ENCODE assay signal across 8 mouse cellular contexts in the genomic region with DNA sequence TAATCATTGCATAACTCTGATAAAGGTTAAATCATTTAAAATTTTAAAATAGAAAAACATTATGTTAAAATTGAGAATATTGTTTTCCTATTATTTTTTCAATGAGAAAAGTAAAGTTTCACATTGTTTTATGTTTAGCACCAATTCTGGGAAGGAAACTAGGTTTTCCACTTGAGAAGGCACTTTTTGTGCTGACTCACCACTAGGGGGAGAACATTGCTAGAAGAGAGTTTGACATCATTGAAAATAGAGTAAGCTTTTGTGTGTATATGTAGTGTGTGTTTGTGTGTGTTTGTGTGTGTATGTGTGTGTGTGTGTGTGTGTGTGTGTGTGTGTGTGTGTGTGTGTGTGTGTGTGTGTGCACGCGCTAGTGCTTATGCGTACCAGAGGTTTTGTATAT.
A peak's percentile ranks its signal among the peaks of the same experiment; 100 is the strongest.
DNase-seq lines count a peak whose midpoint lies in the region; ATAC-seq and TF ChIP-seq lines count a peak whose summit lies in the region.

No protein-coding gene starts in this region.

- peak; percentile 66 for TF ChIP-seq CTCF in heart, postnatal 0 days (IDR thresholded peaks at IDR 0.05; ENCODE audit: low read depth)

- WGBS in heart, postnatal 0 days, result 84% methylated on average over 3 of the region's 3 CpGs

- H3K4me1 ChIP-seq in heart, postnatal 0 days (ENCODE audit: control insufficient read depth, insufficient read depth), result no peaks in the 10 kb centered on the region

- TF ChIP-seq EP300 in heart, postnatal 0 days (IDR thresholded peaks at IDR 0.05; ENCODE audit: low read depth), result no peak

- no peak overlapping the region for H3K27ac ChIP-seq in heart, postnatal 0 days (ENCODE audit: low read depth)

- H3K27me3 ChIP-seq in heart, postnatal 0 days (ENCODE audit: control insufficient read depth, insufficient read depth, low read length), result no peaks in the 10 kb centered on the region

- intact Hi-C loops in heart, postnatal 25 days (cut with DNase I), result loop anchor here (10.0 kb wide), 1 partner anchor 620 kb away; no protein-coding TSS in a partner anchor
- intact Hi-C loops in heart, postnatal 14 days (cut with DNase I), result no loop called here

- no peaks in the 10 kb centered on the region for H3K9me3 ChIP-seq in heart, postnatal 0 days (replicated peaks; ENCODE audit: control insufficient read depth, low read length)

- ATAC-seq in heart, postnatal 0 days (ENCODE audit: insufficient read depth, low read depth), result no peak

- peaks cover 3% of the 10 kb centered on the region; the same call in 1 of the 2 replicates for H3K36me3 ChIP-seq in heart, postnatal 0 days (replicated peaks; ENCODE audit: control insufficient read depth, insufficient read depth, low read length)

- H3K4me3 ChIP-seq in heart, postnatal 0 days (ENCODE audit: low read depth, low read length), result no peak overlapping the region

- no peak overlapping the region for H3K9ac ChIP-seq in heart, postnatal 0 days (replicated peaks; ENCODE audit: low read depth, low read length)

- no peak overlapping the region for H3K4me2 ChIP-seq in heart, postnatal 0 days (ENCODE audit: low read depth, low read length)

- peak; percentile 25 for DNase-seq in heart, postnatal 0 days (ENCODE audit: low spot score)
- DNase-seq in heart, postnatal 25 days (ENCODE audit: low spot score), result no peak
- DNase-seq in A20 (ENCODE audit: low read depth, low spot score) (peak; percentile 6), ZHBTc4 (ENCODE audit: low read depth, low spot score) (peak; percentile 21)
- peak; percentile 36 for DNase-seq in lung, postnatal 10 days
- DNase-seq in ovary, postnatal 36 days (ENCODE audit: low spot score), result no peak
- DNase-seq in thymus, postnatal 0 days (ENCODE audit: low spot score), result no peak
- no peak for DNase-seq in heart, postnatal 14 days

Comparison
In these comparisons a context has a peak if more than half of its experiments do, and no peak if none do; other contexts are left out.
1. DNase-seq: peak in heart, postnatal 0 days (single experiment), A20 (single experiment), ZHBTc4 (single experiment) and lung, postnatal 10 days (single experiment); none in heart, postnatal 25 days (single experiment), ovary, postnatal 36 days (single experiment), thymus, postnatal 0 days (single experiment) and heart, postnatal 14 days (0 of 2).